Mouse (Mus musculus) heart, adult 11 months (tissue): ENCODE results near the gene Gm20388.

Experiments used
- DNase-seq: peaks from one replicate; pipeline ENCODE4 v3.0.0; 2022

The Gm20388 gene

DNA sequence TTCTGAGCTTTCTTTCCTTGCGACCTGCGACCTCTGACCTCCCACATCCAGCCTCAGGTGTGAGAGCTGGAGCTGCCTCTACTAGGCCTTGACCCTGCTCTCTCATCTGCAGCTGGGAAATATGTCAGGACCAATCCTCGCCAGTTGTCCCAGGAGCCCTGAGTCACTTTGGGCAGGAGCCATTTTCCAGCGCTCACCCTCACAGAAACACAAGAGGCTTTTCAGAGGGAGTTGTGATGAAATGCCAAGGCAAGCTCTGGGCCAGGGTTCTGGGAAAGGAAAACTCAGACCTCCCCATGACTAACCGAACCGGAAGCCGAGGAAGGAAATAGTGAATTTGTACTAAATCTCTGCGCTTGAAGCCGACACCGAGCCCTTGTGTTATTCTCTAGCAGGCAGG, 4282.3 kb downstream of the Gm20388 start:
- DNase-seq, result peak; percentile 98

DNA sequence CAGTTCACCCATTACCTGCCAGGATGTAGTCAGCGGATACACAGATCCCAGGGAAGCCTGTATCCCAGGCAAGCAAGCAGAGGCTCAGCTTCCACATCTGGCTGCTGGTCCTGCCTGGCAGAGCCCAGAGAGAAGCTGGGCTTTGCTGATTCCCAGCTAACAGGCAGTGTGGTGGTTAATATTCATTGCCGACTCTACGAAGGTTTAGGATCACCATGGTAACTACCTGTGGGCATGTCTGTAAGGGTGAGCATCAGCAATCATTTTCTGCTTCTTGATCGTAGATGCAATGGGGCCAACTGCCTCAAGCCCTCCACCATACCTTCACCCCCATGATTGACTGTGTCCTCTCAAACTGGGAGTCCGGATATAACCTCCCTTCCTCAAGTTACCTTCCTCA, 4283.4 kb downstream of the Gm20388 start:
- no peak for DNase-seq

DNA sequence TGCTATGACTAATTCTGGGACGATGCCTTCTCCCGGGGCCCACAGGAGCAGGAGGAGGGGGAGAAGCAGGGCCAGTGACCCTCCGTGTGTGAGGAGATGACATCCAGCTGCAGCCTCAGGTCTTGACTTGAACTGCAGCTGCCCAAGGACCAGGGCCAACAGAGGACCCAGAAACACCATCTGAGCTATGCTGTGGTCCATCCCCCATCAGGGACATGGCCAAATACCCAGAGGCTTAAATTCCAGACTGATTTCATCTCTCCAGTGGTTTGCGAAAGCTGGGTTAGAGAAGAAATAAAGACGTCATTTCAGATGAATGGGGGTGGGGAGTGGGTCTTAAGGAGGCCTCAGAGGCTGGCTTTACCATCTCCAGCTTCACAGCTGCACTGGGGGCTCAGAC, 4285.6 kb downstream of the Gm20388 start:
- DNase-seq, result peak; percentile 98

DNA sequence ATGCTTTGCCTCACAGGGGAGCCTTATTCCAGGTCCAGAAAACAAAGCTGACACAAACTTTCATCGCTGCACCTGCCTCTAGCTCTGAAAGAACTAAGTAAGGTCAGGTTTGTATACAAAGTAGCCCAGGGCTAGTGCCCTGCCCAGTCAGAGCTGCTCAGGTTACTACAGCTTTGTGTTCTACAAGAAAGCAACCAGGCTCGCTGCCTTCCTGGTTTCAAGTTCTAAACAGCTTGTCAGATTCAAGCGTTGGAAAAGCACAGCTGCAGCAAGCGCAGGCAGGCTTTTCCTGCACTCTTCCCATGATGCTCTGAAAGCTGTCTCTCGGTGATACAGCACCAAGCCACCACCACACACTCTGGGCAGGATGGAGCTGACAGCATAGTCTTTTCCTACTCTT, 4286.2 kb downstream of the Gm20388 start:
- no peak for DNase-seq

DNA sequence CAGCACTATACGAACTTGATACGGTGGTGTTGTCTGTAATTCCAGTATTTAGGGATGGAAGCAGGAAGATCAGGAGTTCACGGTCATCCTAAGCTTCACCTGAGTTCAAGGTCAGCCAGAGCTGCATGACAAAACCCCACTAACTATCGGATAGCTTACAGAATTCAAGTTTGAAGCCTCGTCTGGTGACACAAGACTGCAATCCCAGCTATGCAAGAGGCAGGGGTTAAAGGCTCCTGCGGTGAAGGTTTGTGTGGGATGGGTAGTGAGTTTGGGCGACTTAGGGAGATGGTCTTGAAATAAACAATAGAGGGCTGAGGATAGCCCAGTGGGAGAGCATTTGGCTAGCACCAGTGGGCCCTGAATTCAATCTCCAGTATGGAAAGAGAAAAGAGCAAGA, 4287.6 kb downstream of the Gm20388 start:
- DNase-seq, result no peak

DNA sequence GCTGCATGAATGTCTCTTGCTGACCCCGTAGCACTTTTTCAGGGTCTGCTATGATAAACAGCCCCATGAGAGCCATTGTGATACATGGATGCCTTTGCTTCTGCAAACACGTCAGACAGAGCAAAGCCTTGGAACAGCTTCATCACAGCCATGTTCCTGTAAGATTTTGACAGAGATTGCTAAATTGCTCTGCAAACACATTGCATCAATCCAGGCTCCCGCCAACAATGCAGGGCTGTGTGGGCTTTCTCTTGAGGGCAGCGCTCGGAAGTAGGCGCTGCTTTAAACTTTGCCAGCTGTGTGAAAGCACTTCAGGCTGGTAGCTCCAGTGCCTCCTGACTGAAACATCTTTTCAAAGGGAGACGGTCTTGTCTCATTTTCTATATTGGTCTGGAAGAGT, 4289.8 kb downstream of the Gm20388 start:
- DNase-seq, result no peak

DNA sequence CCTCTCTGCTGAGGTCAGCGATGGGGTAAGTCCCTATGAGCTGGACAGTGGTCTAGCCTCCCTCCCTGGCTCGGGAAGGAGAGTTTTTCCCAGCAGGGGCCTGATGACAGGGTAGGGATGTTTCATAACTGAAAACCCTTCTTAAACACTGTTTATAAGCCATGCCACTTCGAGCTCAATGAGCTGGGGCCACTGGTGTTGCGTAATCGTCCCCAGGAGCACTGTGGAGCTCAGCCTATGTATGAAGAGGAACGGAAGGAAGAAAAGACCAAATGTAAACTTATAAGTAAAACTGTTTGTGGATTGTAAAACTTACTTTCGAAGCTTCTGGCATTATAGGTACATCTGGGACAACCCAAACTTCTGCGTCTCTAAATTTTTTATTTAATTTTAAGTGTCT, 4291.1 kb downstream of the Gm20388 start:
- no peak for DNase-seq

DNA sequence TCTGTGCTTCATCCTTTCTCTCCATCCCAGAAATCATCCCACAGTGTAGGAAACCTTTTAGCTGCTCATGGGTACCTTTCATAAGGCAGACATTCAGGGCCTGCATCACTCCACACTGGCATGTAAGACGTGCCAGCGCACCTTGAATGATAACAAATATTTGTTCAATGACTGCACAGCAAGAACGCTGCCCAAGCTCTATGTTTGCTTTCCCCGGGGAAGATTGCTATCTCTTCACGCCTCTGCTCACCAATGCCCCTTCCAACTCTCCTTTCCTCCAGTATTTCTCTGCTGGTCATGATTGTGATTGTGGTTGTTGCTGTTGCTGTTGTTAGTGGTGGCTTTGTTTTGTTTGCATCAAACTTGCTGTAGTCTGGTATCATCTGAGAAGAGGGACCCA, 4292.3 kb downstream of the Gm20388 start:
- DNase-seq, result no peak

DNA sequence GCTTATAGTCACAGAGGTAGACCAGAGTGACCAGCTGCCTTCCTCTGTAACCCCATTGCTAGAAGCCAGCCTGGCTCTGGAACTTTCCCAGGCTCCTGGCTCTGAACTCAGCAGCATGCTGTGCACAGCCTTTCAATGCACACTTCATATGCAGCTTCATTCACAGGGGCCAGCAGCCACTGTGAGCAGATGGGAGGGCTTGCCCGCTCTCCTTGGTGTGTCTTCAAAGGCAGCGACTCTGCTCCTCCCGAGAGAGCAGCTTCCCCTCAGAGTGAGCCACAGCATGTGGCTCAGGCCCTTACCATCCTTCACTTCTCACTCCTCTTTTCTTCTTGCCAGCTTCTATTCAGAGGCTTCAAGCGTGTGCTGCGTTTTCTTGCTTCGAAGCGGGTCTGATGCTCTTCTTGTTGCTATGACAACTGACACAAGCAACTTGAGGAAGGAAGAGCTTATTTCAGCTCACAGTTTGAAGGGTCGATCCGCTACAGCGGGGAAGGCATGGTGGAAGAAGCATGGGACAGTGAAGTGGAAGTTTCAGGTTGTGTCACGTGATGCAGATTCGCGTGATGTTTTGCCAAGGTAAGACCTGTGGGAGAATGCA, 4293.5 kb downstream of the Gm20388 start:
- no peak for DNase-seq

DNA sequence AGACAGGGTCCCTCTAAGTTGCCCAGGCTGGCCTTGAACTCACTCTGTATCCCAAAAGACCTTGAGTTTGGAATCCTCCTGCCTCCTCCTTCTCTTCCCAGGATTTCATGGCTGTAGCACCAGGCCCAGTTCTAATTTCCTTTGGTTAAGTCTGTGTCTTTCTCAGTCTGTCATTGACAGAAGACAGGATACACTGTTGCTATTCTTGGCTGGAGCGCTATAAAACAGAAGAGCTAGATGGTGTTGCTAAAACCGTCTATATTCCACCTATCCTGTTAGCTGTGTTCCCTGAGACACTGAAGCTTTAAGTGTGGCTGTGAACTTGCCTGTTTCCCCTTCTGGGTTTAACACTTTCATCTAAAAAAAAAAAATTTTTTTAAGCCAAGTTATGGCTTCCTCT, 4301.5 kb downstream of the Gm20388 start:
- DNase-seq, result no peak

DNA sequence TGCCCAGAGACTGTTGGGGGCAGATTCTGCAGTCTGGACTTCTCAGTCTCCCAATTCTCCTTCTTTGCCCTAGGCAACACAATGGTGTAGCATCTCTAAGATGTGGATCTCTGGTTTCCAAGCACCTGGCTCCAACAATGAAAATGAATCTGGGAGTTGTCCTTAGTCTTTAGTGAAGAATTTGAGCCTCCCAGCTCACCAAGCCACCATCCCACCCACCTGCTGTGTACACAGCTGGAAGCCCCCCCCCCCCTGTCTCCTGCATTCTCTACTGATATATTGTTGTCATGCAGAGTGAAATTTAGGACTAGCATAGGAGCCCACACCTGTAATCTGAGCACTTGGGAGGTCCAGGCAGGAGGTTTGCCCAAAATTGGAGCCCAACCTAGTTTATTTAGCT, 4306.3 kb downstream of the Gm20388 start:
- DNase-seq, result no peak

DNA sequence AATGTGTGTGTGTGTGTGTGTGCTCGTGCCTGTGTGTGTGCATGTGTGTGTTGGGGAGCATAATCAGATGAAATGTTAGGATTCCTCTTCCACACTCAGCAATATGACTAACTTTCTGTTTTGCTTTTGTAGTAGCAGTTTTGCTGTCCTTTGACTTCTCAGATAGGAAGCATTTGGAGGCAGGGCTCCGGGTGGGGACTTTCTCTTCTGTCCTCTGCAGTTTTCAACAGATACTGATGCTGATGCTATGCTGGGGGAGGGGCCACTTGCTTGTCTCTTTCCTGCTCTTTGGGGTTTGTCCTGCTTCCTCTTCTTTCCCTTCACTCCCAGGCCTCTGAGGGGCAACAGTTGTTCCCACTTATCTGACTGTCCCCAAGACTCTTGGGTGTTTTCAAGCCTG, 4319.2 kb downstream of the Gm20388 start:
- DNase-seq, result peak; percentile 92

DNA sequence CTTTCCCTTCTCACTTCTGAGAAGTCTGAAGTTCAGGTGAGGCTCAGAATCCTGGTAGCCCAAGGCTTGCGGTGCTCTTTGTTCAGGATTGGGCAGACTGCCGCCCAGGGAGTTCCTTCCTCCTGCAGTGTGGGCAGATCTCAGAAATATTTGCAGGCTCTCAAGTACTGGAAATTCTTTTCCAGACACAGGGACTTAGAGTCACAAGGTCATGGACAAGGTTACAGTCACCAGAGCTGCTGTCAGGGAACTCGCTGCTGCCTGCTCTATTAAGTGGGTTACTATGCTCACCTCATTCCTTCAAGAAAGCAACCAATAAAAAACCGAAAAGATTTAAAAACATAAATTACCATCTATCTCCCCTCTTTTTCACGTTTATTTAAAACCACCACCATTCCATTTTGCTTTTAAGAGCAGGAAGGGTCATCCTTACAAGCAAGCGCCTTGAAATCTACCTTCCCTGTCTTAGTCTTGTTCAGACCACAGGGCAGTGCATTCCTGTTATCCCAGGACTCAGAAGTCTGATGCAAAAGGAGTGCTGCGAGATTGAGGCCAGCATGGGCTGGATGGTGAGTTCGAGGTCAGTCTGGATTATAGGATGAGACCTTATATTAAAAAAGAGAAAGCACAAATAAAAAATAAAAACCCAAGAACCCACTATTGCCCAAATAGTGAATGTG, 4320.0 kb downstream of the Gm20388 start:
- DNase-seq, result no peak

DNA sequence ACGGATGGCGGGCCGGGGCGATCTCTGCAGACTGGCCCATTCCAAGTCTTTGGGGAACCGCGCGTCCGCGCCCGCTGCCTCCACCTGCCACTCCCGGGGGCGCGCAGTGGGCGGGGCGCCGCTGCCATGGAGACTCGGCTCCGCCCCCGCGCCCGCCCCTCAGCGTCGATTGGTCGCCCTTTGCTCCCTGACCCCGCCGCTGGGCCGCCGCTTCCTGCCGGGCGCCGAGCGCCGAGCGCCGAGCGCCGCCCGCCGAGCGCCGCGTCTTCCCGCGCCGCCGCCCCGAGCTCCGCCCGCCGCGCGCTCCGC, 4320.5 kb downstream of the Gm20388 start, which contains the start of gene Galnt2:
Gene Galnt2 (plus strand): TSS at position 216 of the 309 bp plus-strand sequence.
- DNase-seq, result peak; percentile 99

DNA sequence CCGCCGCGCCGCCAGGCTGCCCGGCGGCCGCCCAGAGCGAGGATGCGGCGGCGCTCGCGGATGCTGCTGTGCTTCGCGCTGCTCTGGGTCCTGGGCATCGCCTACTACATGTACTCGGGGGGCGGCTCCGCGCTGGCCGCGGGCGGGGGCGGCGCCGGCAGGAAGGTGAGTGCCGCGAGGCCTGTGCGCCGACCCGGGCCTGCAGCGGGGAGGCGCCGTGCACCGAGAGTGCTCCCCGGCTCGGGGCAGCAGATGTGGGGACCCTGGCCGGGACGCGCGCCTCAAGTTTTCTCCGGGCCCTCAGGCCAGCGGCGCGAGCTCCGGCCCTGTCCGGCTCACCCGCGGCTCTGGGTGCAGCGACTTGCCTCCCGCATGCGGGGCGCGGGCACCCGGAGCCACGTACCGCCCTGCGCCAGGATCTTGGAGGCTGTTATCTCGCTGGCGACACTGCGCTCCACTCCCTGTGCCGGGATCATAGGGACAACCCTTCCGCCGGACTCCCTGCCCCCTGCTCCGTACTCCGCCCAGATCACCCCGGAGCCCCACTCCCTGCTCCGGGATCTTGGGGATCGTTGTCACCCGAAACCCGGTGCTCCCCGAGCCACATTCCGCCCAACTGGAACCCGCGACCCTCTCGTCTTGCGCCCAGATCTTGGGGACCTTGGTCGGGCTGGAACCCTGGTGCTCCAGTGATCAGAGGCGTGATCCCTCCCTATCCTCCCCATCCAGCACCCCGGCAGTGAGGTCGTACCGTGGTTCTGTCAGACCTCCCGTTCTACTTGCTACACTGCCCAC, 4321.0 kb downstream of the Gm20388 start:
- DNase-seq, result peak; percentile 95

DNA sequence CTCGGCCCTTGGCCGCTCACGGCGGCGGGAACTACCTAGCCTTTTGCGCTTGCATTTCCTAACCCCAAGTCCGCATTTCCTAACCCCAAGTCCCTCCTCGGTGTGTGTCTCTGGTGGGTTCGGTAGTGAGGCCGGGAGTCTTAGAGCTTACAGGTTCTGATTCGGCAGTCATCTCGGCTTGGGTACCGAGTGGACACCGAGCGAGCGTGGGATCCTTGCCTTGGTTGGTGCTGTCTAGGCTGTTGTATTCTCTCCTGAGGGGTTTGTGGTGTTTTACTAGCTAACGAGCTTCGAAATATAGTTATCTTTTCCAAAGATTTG, 4321.6 kb downstream of the Gm20388 start:
- no peak for DNase-seq

DNA sequence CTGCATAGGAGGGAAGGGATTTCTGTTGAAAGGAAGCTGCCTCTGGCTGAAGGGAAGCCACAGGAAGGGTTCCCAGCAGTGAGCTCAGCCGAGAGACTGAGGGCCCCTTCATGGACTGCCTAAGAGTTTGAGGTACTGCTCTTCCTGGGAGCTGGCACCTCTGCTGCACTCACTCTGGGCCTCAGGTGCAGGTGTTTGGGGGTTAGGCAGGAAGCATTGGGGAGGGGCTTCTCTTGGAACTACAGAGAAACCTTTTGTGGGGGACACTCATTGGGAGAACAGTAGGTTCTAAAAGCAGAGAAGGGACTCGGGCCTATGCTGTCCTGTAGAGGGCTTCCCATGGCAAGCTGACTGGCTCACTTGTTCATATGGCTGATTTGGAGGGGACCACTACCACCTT, 4323.9 kb downstream of the Gm20388 start:
- DNase-seq, result no peak

DNA sequence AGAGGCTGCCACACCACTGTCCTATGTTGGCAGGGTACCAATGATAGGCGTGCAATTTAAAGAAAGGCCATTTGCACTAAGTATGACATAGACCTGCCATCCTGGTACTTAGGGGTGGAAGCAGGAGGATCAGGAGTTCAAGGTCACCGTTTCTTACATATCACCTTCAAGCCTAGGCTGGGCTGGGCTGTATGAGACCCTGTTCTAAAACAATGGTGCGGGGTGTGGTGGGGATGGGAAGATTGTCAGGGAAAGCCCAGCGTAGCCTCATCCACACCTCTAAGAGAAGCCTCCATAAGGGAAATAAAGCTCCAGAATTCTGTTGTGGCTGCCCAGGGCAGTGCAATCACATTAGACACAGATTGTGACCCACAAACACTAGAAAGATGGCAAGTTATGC, 4324.9 kb downstream of the Gm20388 start:
- no peak for DNase-seq

DNA sequence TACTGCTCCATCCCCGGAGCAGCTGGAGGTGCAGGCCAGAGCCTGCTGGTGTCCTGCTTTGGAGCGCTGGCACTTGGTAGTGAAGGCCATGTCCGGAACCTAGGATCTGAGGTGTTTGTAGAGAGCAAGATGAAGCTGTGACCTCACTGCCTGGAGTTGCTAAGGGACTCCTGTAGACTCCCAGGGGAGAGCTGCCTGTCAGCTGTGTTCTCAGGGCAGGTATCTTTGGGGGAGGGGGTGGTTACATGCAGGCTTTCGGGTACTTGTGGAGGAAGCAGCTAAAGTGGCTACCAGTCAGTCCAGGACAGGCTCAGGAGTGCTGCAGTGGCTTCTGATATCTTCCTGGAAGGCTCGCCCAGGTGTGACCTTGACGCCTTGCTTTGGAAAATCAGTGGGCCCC, 4328.7 kb downstream of the Gm20388 start:
- DNase-seq, result no peak

DNA sequence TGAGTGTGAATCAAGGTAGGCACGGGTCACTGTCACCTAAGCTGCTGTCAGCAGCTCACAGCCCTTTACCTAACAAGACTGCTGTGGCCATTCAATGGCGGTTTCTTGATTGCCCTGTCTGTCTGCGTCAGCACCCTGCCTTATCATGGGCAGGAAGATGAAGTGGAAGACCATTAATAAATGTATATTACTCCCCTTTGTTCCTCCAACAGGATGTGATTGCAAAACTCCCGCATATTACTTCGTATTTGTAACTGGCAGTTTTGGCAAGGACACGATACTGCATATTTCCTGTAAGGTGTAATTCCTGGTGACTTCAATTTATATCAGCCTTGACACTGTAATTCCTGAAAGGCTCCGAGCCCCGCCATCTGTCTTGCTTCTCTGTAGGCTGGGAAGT, 4330.3 kb downstream of the Gm20388 start:
- DNase-seq, result no peak

DNA sequence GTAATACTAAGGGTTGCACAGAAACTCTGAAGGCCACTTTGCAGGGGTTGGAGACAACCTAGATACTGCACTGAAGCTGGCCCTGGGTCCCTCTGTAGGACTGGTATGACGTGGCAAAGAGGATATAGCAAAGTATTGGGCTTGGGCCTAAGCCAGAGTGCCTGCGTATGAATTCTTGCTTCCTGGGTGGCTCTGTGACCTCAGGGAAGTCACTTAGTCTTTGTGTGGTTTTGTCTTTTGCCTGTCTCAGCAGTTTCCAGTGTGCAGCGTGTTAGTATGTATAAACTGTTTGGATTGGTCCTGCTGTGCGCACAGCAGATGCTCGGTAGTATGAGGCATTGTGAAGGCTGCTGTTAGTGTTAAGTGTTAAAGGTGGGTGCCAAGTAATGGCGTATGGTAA, 4331.6 kb downstream of the Gm20388 start:
- peak; percentile 98 for DNase-seq

DNA sequence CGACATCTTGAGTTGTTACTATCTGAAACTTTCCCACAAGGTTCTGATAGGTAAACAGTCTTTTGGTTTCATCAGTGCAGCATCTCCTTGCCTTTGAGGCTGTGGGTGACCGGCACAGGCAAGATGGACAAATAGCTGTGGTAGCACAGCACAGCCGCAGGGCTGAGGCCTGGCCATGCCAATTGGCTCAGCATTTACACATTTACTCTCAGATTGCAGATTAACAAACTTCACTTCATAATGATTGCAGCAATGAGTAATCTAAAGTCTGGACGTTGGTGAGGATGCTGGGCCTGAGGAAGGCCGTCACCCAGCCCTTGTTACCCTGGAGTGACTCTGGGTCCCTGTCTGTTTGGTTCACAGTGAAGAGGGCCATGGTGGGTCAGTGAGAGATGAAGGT, 4332.3 kb downstream of the Gm20388 start:
- DNase-seq, result no peak

DNA sequence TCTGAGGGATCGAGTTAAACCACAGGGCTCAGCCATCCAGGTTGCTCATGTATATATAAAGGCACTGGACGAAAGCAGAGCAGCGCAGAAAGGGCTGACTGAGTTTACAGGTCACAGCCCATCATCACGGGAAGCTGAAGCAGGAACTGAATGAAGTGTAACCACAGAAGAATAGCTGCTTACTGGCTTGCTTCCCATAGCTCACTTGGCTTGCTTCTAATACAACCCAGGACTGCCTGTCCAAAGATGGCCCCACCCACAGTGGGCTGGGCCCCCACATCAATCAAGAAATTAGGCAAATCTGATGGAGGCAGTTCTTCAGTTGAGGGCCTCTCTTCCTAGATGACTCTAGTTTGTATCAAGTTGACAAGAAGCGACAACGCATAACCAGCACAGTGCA, 4336.9 kb downstream of the Gm20388 start:
- no peak for DNase-seq

DNA sequence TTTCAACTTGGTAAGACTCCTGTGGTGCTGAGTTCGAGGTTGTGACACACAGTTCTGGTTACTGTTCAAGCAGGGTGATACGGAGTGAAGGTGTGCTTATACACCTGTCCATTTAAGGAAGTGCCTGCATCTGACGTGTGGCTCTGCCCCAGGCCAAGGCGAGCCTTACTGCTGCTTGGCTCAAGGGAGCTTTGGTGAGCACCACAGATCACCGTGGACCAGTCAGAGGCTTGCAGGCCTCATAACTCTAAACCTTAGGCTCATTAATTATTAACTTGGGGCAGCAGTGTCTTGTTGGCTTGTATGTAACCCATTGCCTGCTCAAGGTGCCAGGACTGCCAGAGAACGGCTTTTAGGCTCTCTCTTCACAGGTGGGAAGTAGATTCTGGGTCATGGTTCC, 4338.0 kb downstream of the Gm20388 start:
- DNase-seq, result no peak

DNA sequence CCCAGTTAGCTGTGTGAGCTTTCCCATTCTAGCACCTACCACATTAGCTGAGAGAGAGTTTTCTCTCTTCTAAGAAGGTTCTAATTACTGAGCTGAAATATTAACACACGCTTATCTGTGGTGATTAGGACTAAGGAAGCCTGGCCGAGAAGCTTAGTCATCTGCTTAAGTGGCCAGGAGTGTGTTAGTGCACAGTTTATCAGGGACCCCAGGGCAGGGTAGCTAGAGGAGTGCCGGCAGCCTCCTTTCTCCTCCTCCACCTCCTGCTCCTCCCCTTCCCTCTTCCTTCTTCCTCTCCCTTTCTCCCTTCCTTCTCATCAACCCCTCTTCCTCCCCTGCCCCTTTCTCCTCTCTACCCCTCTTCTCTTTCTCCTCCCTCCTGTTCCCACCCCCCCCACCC, 4339.6 kb downstream of the Gm20388 start:
- no peak for DNase-seq
